Mouse (Mus musculus) bone marrow, adult 2 months (tissue): ENCODE data around the gene Stk39.

Experiments
- CTCF ChIP-seq: fragments of 200-500 bp; IDR thresholded peaks from 2 replicates; pipeline ENCODE4 v1.5.1; 2011; ENCODE audit warnings: low read length, control low read depth; ENCODE audit not compliant: control insufficient read depth, insufficient read depth
- POLR2A ChIP-seq: fragments of 200-500 bp; IDR thresholded peaks from 2 replicates; pipeline ENCODE4 v1.6.1; 2011; ENCODE audit warnings: low read depth, mild to moderate bottlenecking, control low read depth, low read length, borderline replicate concordance; ENCODE audit not compliant: control insufficient read depth

DNA sequence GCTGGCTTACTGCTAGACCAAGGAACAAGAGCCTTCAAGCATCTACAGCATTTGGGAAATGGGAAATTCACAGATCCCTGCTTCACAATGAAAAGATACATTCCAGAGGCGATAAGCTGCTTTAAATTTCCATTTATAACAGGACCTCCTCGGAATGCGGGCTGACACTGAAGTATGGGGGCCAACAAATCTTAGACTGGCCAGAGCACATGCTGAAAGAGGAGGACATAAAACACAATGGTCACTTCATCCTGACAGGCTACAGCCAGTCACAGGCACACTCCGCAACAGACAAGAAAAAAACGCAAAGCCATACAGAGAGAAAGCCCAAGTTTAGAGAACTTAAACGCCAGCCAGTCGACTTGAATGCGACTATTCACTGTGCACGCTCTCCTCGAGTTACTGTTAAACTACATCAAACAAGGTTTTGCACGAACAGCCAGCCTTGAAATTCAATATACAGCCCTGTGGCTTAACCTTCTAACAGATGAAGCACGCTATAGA lies 65.4 kb downstream of the Stk39 start:
- TF ChIP-seq POLR2A, result no peak
- TF ChIP-seq CTCF, result no peak
